27 mouse cellular contexts compared by ENCODE assay signal in genomic region chr1:82353755-82354154, GRCm38 (mm10).
"Had no signal": no experiment of that assay in that cellular context is flagged by ENCODE, and none has a peak within 500 bp of the region (broad histone marks: within the 10 kb centered on the region; RNA-seq: fewer than 3 reads in every experiment).

No protein-coding gene starts in this region.

- H3K4me1 ChIP-seq: embryonic facial prominence, embryonic 13.5 days; embryonic facial prominence, embryonic 15.5 days had no signal

- H3K36me3 ChIP-seq: embryonic facial prominence, embryonic 10.5 days; embryonic facial prominence, embryonic 12.5 days; embryonic facial prominence, embryonic 13.5 days; embryonic facial prominence, embryonic 15.5 days; forebrain, embryonic 15.5 days; heart, embryonic 10.5 days had no signal

- DNase-seq: cerebellum, adult 2 months; cerebellum, adult 8-10 months; cerebellum, adult 9-10 months; cerebellum, adult 9-11 months; cerebellum, postnatal 10 days; cerebellum, postnatal 14 days; cerebellum, postnatal 25 days; cerebellum, postnatal 36 days; embryo, embryonic 11 days; forebrain, postnatal 0 days; gastrocnemius, adult 2 months; gastrocnemius, postnatal 10 days; gastrocnemius, postnatal 14 days; gastrocnemius, postnatal 25 days; gastrocnemius, postnatal 36 days; heart, adult 11 months; heart, adult 18-20 months; heart, adult 2 months had no signal

- H3K9ac ChIP-seq: embryonic facial prominence, embryonic 12.5 days; embryonic facial prominence, embryonic 13.5 days; embryonic facial prominence, embryonic 15.5 days; forebrain, embryonic 15.5 days; forebrain, postnatal 0 days; heart, embryonic 12.5 days had no signal

- H3K9me3 ChIP-seq: embryonic facial prominence, embryonic 10.5 days; embryonic facial prominence, embryonic 12.5 days; embryonic facial prominence, embryonic 13.5 days; embryonic facial prominence, embryonic 15.5 days; forebrain, embryonic 15.5 days; heart, embryonic 10.5 days; heart, embryonic 12.5 days had no signal

- H3K4me3 ChIP-seq: embryonic facial prominence, embryonic 10.5 days; embryonic facial prominence, embryonic 12.5 days; embryonic facial prominence, embryonic 13.5 days; embryonic facial prominence, embryonic 15.5 days; erythroblast, embryonic 14.5 days; forebrain, embryonic 15.5 days; gastrocnemius, adult 2 months; heart, adult 2 months; heart, embryonic 10.5 days; heart, embryonic 12.5 days had no signal

- H3K4me2 ChIP-seq: embryonic facial prominence, embryonic 12.5 days; embryonic facial prominence, embryonic 13.5 days; embryonic facial prominence, embryonic 15.5 days; forebrain, embryonic 15.5 days; heart, embryonic 11.5 days; heart, embryonic 12.5 days had no signal

- ATAC-seq: forebrain, embryonic 15.5 days; forebrain, postnatal 0 days had no signal

- H3K27ac ChIP-seq: embryonic facial prominence, embryonic 10.5 days; embryonic facial prominence, embryonic 12.5 days; embryonic facial prominence, embryonic 13.5 days; embryonic facial prominence, embryonic 15.5 days; forebrain, embryonic 15.5 days; gastrocnemius, adult 2 months; heart, adult 2 months; heart, embryonic 10.5 days had no signal

- H3K27me3 ChIP-seq: embryonic facial prominence, embryonic 12.5 days; embryonic facial prominence, embryonic 13.5 days; embryonic facial prominence, embryonic 15.5 days; forebrain, embryonic 15.5 days had no signal
